Mouse (Mus musculus) cortical plate, adult 2 months (tissue): ENCODE results near the gene Erg.

Experiments
- CTCF ChIP-seq: fragments of 200-500 bp; IDR thresholded peaks from 2 replicates; pipeline ENCODE4 v1.5.1; 2011; ENCODE audit warnings: mild to moderate bottlenecking, control low read depth, low read length; ENCODE audit not compliant: insufficient read depth; ENCODE audit errors: extremely low read depth
- POLR2A ChIP-seq: fragments of 200-500 bp; IDR thresholded peaks from 2 replicates; pipeline ENCODE4 v1.6.1; 2011; ENCODE audit warnings: mild to moderate bottlenecking, low read length, control low read depth; ENCODE audit not compliant: insufficient read depth; ENCODE audit errors: extremely low read depth

DNA sequence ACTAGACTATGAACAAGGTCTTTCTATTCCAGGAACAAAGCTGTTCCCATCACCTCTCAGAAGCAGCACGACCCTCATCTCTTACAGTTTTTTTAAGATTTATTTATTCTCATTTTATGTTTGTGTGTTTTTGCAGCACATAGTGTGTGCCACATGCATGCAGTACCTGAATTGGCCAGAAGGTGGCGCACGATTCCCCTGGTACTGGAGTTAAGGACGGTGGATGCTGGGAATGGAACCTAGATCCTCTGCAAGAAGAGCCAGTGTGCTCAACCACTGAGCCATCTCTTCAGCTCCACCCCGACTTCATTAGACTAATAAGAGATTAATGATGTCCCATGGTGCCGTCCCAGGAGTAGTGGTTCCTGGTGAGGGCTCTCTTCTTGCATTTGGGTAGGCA is 29.2 kb upstream of the Erg start:
- TF ChIP-seq CTCF (peak; percentile 55), POLR2A (no peak)
